ENCODE assay signal across 8 mouse cellular contexts in genomic region chr7:110626186-110627098, GRCm38 (mm10). TPM values are rescaled to one million over a fixed set of nuclear protein-coding genes. Genes with fewer than 3 reads are reported as not detected.
A peak's percentile ranks its signal among the peaks of the same experiment; 100 is the strongest.
DNase-seq lines count a peak whose midpoint lies in the region; ATAC-seq and TF ChIP-seq lines count a peak whose summit lies in the region.

No protein-coding gene starts in this region.

- no peak overlapping the region for H3K9ac ChIP-seq in embryonic facial prominence, embryonic 12.5 days
- H3K9ac ChIP-seq in intestine, postnatal 0 days (ENCODE audit: low read depth, low read length): 0 out of 2 replicates have a peak overlapping the region, but pooled peaks have one; percentile 22
- no peak overlapping the region for H3K9ac ChIP-seq in midbrain, embryonic 11.5 days (ENCODE audit: low read length)

- no peak for ATAC-seq in embryonic facial prominence, embryonic 12.5 days (ENCODE audit: insufficient number of reproducible peaks, insufficient read depth, low FRiP score, low TSS enrichment)
- 0 out of 2 replicates have a peak, but pooled peaks have one; percentile 31 for ATAC-seq in intestine, postnatal 0 days
- no peak for ATAC-seq in midbrain, embryonic 11.5 days (ENCODE audit: low FRiP score)
- ATAC-seq in granulocyte monocyte progenitor cell, adult 5-6 weeks (replicated peaks; ENCODE audit: poor library complexity, severe bottlenecking): no peak

- DNase-seq in MN1 (ENCODE audit: low spot score): peak; percentile 32
- peak; percentile 94 for DNase-seq in midbrain, embryonic 11.5 days (ENCODE audit: low spot score, missing footprints)
- DNase-seq in left cerebral cortex, postnatal 14 days (ENCODE audit: low spot score in 2 of 2): no peak
- no peak for DNase-seq in right cerebral cortex, postnatal 10 days (ENCODE audit: low spot score in 2 of 2)
- no peak for DNase-seq in lung, postnatal 36 days

- H3K27ac ChIP-seq in embryonic facial prominence, embryonic 12.5 days: no peak overlapping the region
- no peak overlapping the region for H3K27ac ChIP-seq in intestine, postnatal 0 days (ENCODE audit: low read depth, low read length)
- H3K27ac ChIP-seq in midbrain, embryonic 11.5 days (ENCODE audit: low read depth, low read length): no peak overlapping the region

- H3K4me1 ChIP-seq in embryonic facial prominence, embryonic 12.5 days: peaks cover 39% of the 10 kb centered on the region
- peaks cover 22% of the 10 kb centered on the region; the same call in 1 of the 2 replicates for H3K4me1 ChIP-seq in intestine, postnatal 0 days (replicated peaks; ENCODE audit: control insufficient read depth, insufficient read depth, low read length)
- peaks cover 38% of the 10 kb centered on the region for H3K4me1 ChIP-seq in midbrain, embryonic 11.5 days (ENCODE audit: control insufficient read depth, insufficient read depth, low read length)

- no peak for TF ChIP-seq CTCF in intestine, postnatal 0 days (IDR thresholded peaks at IDR 0.05; ENCODE audit: low read depth)

- peak overlapping the region; percentile 24 for H3K4me2 ChIP-seq in embryonic facial prominence, embryonic 12.5 days (replicated peaks)
- peak overlapping the region; percentile 96 for H3K4me2 ChIP-seq in intestine, postnatal 0 days (replicated peaks; ENCODE audit: low read depth)
- H3K4me2 ChIP-seq in midbrain, embryonic 11.5 days: peak overlapping the region; percentile 72; the same call in 1 of the 2 replicates

- intact Hi-C loops in left cerebral cortex, postnatal 14 days (cut with DNase I): loop anchor here (5.0 kb wide), 1 partner anchor 189 kb away; no protein-coding TSS in a partner anchor

- H3K36me3 ChIP-seq in embryonic facial prominence, embryonic 12.5 days: no peaks in the 10 kb centered on the region
- H3K36me3 ChIP-seq in intestine, postnatal 0 days (ENCODE audit: control insufficient read depth, insufficient read depth): no peaks in the 10 kb centered on the region
- H3K36me3 ChIP-seq in midbrain, embryonic 11.5 days (ENCODE audit: control insufficient read depth, insufficient read depth, low read length): no peaks in the 10 kb centered on the region

- H3K9me3 ChIP-seq in embryonic facial prominence, embryonic 12.5 days: no peaks in the 10 kb centered on the region
- no peaks in the 10 kb centered on the region for H3K9me3 ChIP-seq in intestine, postnatal 0 days (ENCODE audit: control insufficient read depth)
- H3K9me3 ChIP-seq in midbrain, embryonic 11.5 days (ENCODE audit: control insufficient read depth, low read length): no peaks in the 10 kb centered on the region

- WGBS in embryonic facial prominence, embryonic 12.5 days: 3% methylated on average over 28 of the region's 28 CpGs
- WGBS in intestine, postnatal 0 days: 14% methylated on average over 28 of the region's 28 CpGs
- 4% methylated on average over 28 of the region's 28 CpGs for WGBS in midbrain, embryonic 11.5 days

- peak overlapping the region; percentile 37; the same call in 1 of the 2 replicates for H3K4me3 ChIP-seq in embryonic facial prominence, embryonic 12.5 days
- H3K4me3 ChIP-seq in intestine, postnatal 0 days (ENCODE audit: low read depth, low read length): peak overlapping the region; percentile 53
- H3K4me3 ChIP-seq in midbrain, embryonic 11.5 days (ENCODE audit: low read depth, low read length): no peak overlapping the region

- peaks cover 72% of the 10 kb centered on the region for H3K27me3 ChIP-seq in embryonic facial prominence, embryonic 12.5 days
- peaks cover 16% of the 10 kb centered on the region; the same call in 1 of the 2 replicates for H3K27me3 ChIP-seq in intestine, postnatal 0 days (replicated peaks; ENCODE audit: control insufficient read depth, insufficient read depth, low read length)
- peaks cover 62% of the 10 kb centered on the region for H3K27me3 ChIP-seq in midbrain, embryonic 11.5 days (ENCODE audit: control insufficient read depth, insufficient read depth, low read length)

RNA-seq across cellular contexts. Expression of gene Adm, which starts 1.0 kb away (rescaled TPM):
- polyA plus RNA-seq in embryonic facial prominence, embryonic 12.5 days (2016; fragmentation: Nextera tagmentation; extraction: Ambion mirVana): 1.9 and 2.1 TPM in 2 replicates
- 3.2 and 3.3 TPM in 2 replicates for polyA plus RNA-seq in intestine, postnatal 0 days (2015; fragmentation: Nextera tagmentation; extraction: Ambion mirVana)
- 4.6 and 5.4 TPM in 2 replicates for polyA plus RNA-seq in midbrain, embryonic 11.5 days (2014; fragmentation: Nextera tagmentation; extraction: Ambion mirVana)
- 1 to 10 TPM; 2.1 to 3.9 TPM for total RNA-seq in left cerebral cortex, postnatal 14 days (2021)
- not detected in 2 replicates for total RNA-seq in granulocyte monocyte progenitor cell, adult 5-6 weeks (2014; fragmentation: Nextera tagmentation)
- not detected in 2 replicates for total RNA-seq in granulocyte monocyte progenitor cell, adult 5-6 weeks (2017)

RNA-seq across cellular contexts. Expression of gene Sbf2, which starts 11.7 kb away (rescaled TPM):
- polyA plus RNA-seq in embryonic facial prominence, embryonic 12.5 days (2016; fragmentation: Nextera tagmentation; extraction: Ambion mirVana): 34.6 and 35.2 TPM in 2 replicates
- 17.9 and 19.3 TPM in 2 replicates for polyA plus RNA-seq in intestine, postnatal 0 days (2015; fragmentation: Nextera tagmentation; extraction: Ambion mirVana)
- polyA plus RNA-seq in midbrain, embryonic 11.5 days (2014; fragmentation: Nextera tagmentation; extraction: Ambion mirVana): 34.6 and 35.9 TPM in 2 replicates
- 10 to 100 TPM; 60.2 to 65.5 TPM for total RNA-seq in left cerebral cortex, postnatal 14 days (2021)
- total RNA-seq in granulocyte monocyte progenitor cell, adult 5-6 weeks (2014; fragmentation: Nextera tagmentation): 2.5 TPM in 1 of 2 replicates, not detected in the other
- 0.26 and 0.52 TPM in 2 replicates for total RNA-seq in granulocyte monocyte progenitor cell, adult 5-6 weeks (2017)

Comparison
In these comparisons a context has a peak if more than half of its experiments do, and no peak if none do; other contexts are left out.
1. DNase-seq: peak in MN1 (single experiment) and midbrain, embryonic 11.5 days (single experiment); none in left cerebral cortex, postnatal 14 days (0 of 2), right cerebral cortex, postnatal 10 days (0 of 2) and lung, postnatal 36 days (single experiment).
2. H3K4me2 ChIP-seq: peak in every context shown above with its lines; median percentile 96 in intestine, postnatal 0 days; 72 in midbrain, embryonic 11.5 days; 24 in embryonic facial prominence, embryonic 12.5 days.